In the genomic region with DNA sequence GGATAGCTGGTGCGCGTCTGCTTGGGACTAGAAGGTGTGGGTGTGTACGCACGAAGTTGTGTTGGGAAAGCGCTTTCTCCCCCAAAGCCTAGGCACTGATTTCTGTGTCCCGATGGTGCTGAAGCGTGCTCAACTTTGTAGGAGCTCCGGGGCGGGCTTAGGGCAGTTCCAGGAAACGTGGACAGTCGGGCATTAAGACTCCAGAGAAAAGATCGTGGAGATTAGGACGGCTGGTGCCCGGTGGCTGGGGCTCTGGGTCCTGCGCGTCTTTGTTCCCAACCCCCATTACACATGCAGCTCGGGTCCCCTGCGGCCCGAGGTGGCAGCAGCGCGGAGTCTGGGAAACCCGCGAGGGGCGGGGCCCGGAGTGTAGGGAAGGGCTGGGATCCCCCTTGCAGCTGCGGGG, we compare ENCODE assay signal across 8 mouse cellular contexts. TPM values are rescaled to one million over a fixed set of nuclear protein-coding genes. Genes with fewer than 3 reads are reported as not detected.
DNase-seq lines count a peak whose midpoint lies in the region; ATAC-seq and TF ChIP-seq lines count a peak whose summit lies in the region.

No protein-coding gene starts in this region.

- TF ChIP-seq POLR2A in brain, embryonic 14.5 days (IDR thresholded peaks at IDR 0.05; ENCODE audit: borderline replicate concordance, extremely low read depth, insufficient read depth, insufficient read length, poor library complexity, severe bottlenecking), result peak; percentile 50; the same call in 1 of the 2 replicates

- peaks cover 13% of the 10 kb centered on the region; the same call in 1 of the 2 replicates for H3K4me1 ChIP-seq in forebrain, postnatal 0 days (ENCODE audit: insufficient read depth)
- H3K4me1 ChIP-seq in intestine, embryonic 14.5 days (replicated peaks; ENCODE audit: control insufficient read depth, insufficient read depth, low read length), result peaks cover 8% of the 10 kb centered on the region
- peaks cover 7% of the 10 kb centered on the region for H3K4me1 ChIP-seq in midbrain, postnatal 0 days (ENCODE audit: insufficient read depth, low read length)

- no peaks in the 10 kb centered on the region for H3K9me3 ChIP-seq in forebrain, postnatal 0 days (ENCODE audit: low read length)
- H3K9me3 ChIP-seq in intestine, embryonic 14.5 days (ENCODE audit: control insufficient read depth, low read length), result no peaks in the 10 kb centered on the region
- H3K9me3 ChIP-seq in midbrain, postnatal 0 days (ENCODE audit: low read length), result no peaks in the 10 kb centered on the region

- H3K27me3 ChIP-seq in forebrain, postnatal 0 days (ENCODE audit: insufficient read depth, low read length), result no peaks in the 10 kb centered on the region
- no peaks in the 10 kb centered on the region for H3K27me3 ChIP-seq in intestine, embryonic 14.5 days (replicated peaks; ENCODE audit: control insufficient read depth, insufficient read depth, low read length)
- no peaks in the 10 kb centered on the region for H3K27me3 ChIP-seq in midbrain, postnatal 0 days (ENCODE audit: insufficient read depth, low read length)

- H3K27ac ChIP-seq in forebrain, postnatal 0 days (ENCODE audit: low read depth, low read length), result peak overlapping the region; percentile 98
- peak overlapping the region; percentile 97 for H3K27ac ChIP-seq in intestine, embryonic 14.5 days (ENCODE audit: low read depth)
- H3K27ac ChIP-seq in midbrain, postnatal 0 days (ENCODE audit: low read depth, low read length), result peak overlapping the region; percentile 97

- peak; percentile 58 for ATAC-seq in forebrain, postnatal 0 days
- ATAC-seq in intestine, embryonic 14.5 days (replicated peaks; ENCODE audit: low FRiP score, low TSS enrichment, low read depth), result no peak; the same call in 1 of the 2 replicates
- 0 out of 2 replicates have a peak, but pooled peaks have one; percentile 14 for ATAC-seq in midbrain, postnatal 0 days (ENCODE audit: low FRiP score)

- H3K36me3 ChIP-seq in forebrain, postnatal 0 days (ENCODE audit: insufficient read depth), result no peaks in the 10 kb centered on the region
- H3K36me3 ChIP-seq in intestine, embryonic 14.5 days (ENCODE audit: control insufficient read depth, insufficient read depth, low read length), result no peaks in the 10 kb centered on the region
- no peaks in the 10 kb centered on the region for H3K36me3 ChIP-seq in midbrain, postnatal 0 days (ENCODE audit: insufficient read depth, low read length)

- H3K4me2 ChIP-seq in forebrain, postnatal 0 days (ENCODE audit: low read depth), result peak overlapping the region; percentile 88
- H3K4me2 ChIP-seq in intestine, embryonic 14.5 days (ENCODE audit: low read length), result peak overlapping the region; percentile 92
- H3K4me2 ChIP-seq in midbrain, postnatal 0 days (ENCODE audit: low read depth, low read length, poor library complexity, severe bottlenecking), result peak overlapping the region; percentile 94

- TF ChIP-seq CTCF in brain, embryonic 14.5 days (IDR thresholded peaks at IDR 0.05; ENCODE audit: borderline replicate concordance, extremely low read depth, insufficient read depth, insufficient read length), result no peak
- peak; percentile 22; the same call in 1 of the 2 replicates for TF ChIP-seq CTCF in forebrain, postnatal 0 days (IDR thresholded peaks at IDR 0.05; ENCODE audit: low read depth)
- no peak; the same call in 1 of the 2 replicates for TF ChIP-seq CTCF in midbrain, postnatal 0 days (IDR thresholded peaks at IDR 0.05)

- WGBS in forebrain, postnatal 0 days, result under 1% methylated on average over 26 of the region's 26 CpGs
- WGBS in intestine, embryonic 14.5 days, result under 1% methylated on average over 26 of the region's 26 CpGs
- WGBS in midbrain, postnatal 0 days, result 1% methylated on average over 26 of the region's 26 CpGs

- H3K4me3 ChIP-seq in forebrain, postnatal 0 days (ENCODE audit: low read depth, low read length), result peak overlapping the region; percentile 96
- peak overlapping the region; percentile 92 for H3K4me3 ChIP-seq in intestine, embryonic 14.5 days (ENCODE audit: low read depth, low read length)
- H3K4me3 ChIP-seq in midbrain, postnatal 0 days (ENCODE audit: low read depth, low read length), result peak overlapping the region; percentile 98

- peak; percentile 96 for DNase-seq in heart, adult 11 months
- DNase-seq in heart, postnatal 25 days (ENCODE audit: low spot score), result no peak
- DNase-seq in brain, embryonic 14.5 days (ENCODE audit: low read depth), result peak; percentile 85
- DNase-seq in forebrain, postnatal 0 days, result peak; percentile 76
- DNase-seq in intestine, embryonic 14.5 days (ENCODE audit: low spot score), result no peak
- DNase-seq in liver, result peak; percentile 36
- peak; percentile 71 for DNase-seq in midbrain, postnatal 0 days (ENCODE audit: low spot score)
- peak; percentile 28 for DNase-seq in thymus, postnatal 25 days

- intact Hi-C loops in heart, postnatal 25 days (cut with DNase I), result loop anchor here (2.0 to 5.0 kb wide), 2 partner anchors 26 to 311 kb away; a partner anchor contains a TSS

- H3K9ac ChIP-seq in forebrain, postnatal 0 days, result peak overlapping the region; percentile 100
- H3K9ac ChIP-seq in intestine, embryonic 14.5 days (ENCODE audit: low read length), result peak overlapping the region; percentile 96
- peak overlapping the region; percentile 99 for H3K9ac ChIP-seq in midbrain, postnatal 0 days (replicated peaks; ENCODE audit: low read length, poor library complexity, severe bottlenecking)

RNA-seq across cellular contexts. Expression of a gene that starts 1.3 kb away (rescaled TPM):
- 1 to 10 TPM; 5.8 to 6.5 TPM for total RNA-seq in heart, postnatal 25 days (2021)
- 22.1 and 32.1 TPM in 2 replicates for polyA plus RNA-seq in brain, embryonic 14.5 days (2012; rRNA removed)
- total RNA-seq in forebrain, postnatal 0 days (2014; rRNA removed), result 13.4 and 26.7 TPM in 2 replicates
- polyA plus RNA-seq in forebrain, postnatal 0 days (2015; fragmentation: Nextera tagmentation; extraction: Ambion mirVana), result 9.7 and 23.2 TPM in 2 replicates
- 28.6 and 31.1 TPM in 2 replicates for polyA plus RNA-seq in intestine, embryonic 14.5 days (2014; fragmentation: Nextera tagmentation; extraction: Ambion mirVana)
- 35.6 and 39.7 TPM in 2 replicates for total RNA-seq in midbrain, postnatal 0 days (2014; rRNA removed)
- 29.5 and 32.1 TPM in 2 replicates for polyA plus RNA-seq in midbrain, postnatal 0 days (2015; fragmentation: Nextera tagmentation; extraction: Ambion mirVana)

RNA-seq across cellular contexts. Expression of a gene that starts 37.9 kb away (rescaled TPM):
- under 1 TPM in 1 of 2 experiments, not detected in 1; 0.17 TPM for total RNA-seq in heart, postnatal 25 days (2021)
- 0.04 and 0.05 TPM in 2 replicates for polyA plus RNA-seq in brain, embryonic 14.5 days (2012; rRNA removed)
- total RNA-seq in forebrain, postnatal 0 days (2014; rRNA removed), result 0.08 TPM in 1 of 2 replicates, not detected in the other
- polyA plus RNA-seq in forebrain, postnatal 0 days (2015; fragmentation: Nextera tagmentation; extraction: Ambion mirVana), result not detected in 2 replicates
- polyA plus RNA-seq in intestine, embryonic 14.5 days (2014; fragmentation: Nextera tagmentation; extraction: Ambion mirVana), result 0.11 and 0.16 TPM in 2 replicates
- total RNA-seq in midbrain, postnatal 0 days (2014; rRNA removed), result not detected in 2 replicates
- 0.15 TPM in 1 of 2 replicates, not detected in the other for polyA plus RNA-seq in midbrain, postnatal 0 days (2015; fragmentation: Nextera tagmentation; extraction: Ambion mirVana)

RNA-seq across cellular contexts. Expression of a gene that starts 41.5 kb away (rescaled TPM):
- 1 to 10 TPM; 2.4 to 2.5 TPM for total RNA-seq in heart, postnatal 25 days (2021)
- 21.4 and 25.7 TPM in 2 replicates for polyA plus RNA-seq in brain, embryonic 14.5 days (2012; rRNA removed)
- total RNA-seq in forebrain, postnatal 0 days (2014; rRNA removed), result 26.6 and 26.9 TPM in 2 replicates
- 28.6 and 39.7 TPM in 2 replicates for polyA plus RNA-seq in forebrain, postnatal 0 days (2015; fragmentation: Nextera tagmentation; extraction: Ambion mirVana)
- 23.2 and 27.2 TPM in 2 replicates for polyA plus RNA-seq in intestine, embryonic 14.5 days (2014; fragmentation: Nextera tagmentation; extraction: Ambion mirVana)
- 26.0 and 29.2 TPM in 2 replicates for total RNA-seq in midbrain, postnatal 0 days (2014; rRNA removed)
- 36.8 and 38.0 TPM in 2 replicates for polyA plus RNA-seq in midbrain, postnatal 0 days (2015; fragmentation: Nextera tagmentation; extraction: Ambion mirVana)

RNA-seq across cellular contexts. Expression of a gene that starts 46.1 kb away (rescaled TPM):
- total RNA-seq in heart, postnatal 25 days (2021), result under 1 TPM; 0.16 to 0.42 TPM
- polyA plus RNA-seq in brain, embryonic 14.5 days (2012; rRNA removed), result 5.2 and 6.3 TPM in 2 replicates
- 5.0 and 9.0 TPM in 2 replicates for total RNA-seq in forebrain, postnatal 0 days (2014; rRNA removed)
- 2.6 and 3.7 TPM in 2 replicates for polyA plus RNA-seq in forebrain, postnatal 0 days (2015; fragmentation: Nextera tagmentation; extraction: Ambion mirVana)
- polyA plus RNA-seq in intestine, embryonic 14.5 days (2014; fragmentation: Nextera tagmentation; extraction: Ambion mirVana), result 11.2 and 12.5 TPM in 2 replicates
- total RNA-seq in midbrain, postnatal 0 days (2014; rRNA removed), result 2.6 and 3.2 TPM in 2 replicates
- 3.9 and 4.3 TPM in 2 replicates for polyA plus RNA-seq in midbrain, postnatal 0 days (2015; fragmentation: Nextera tagmentation; extraction: Ambion mirVana)

Comparison
In these comparisons a context has a peak if more than half of its experiments do, and no peak if none do; other contexts are left out.
1. DNase-seq: peak in heart, adult 11 months (single experiment), brain, embryonic 14.5 days (single experiment), forebrain, postnatal 0 days (single experiment), liver (single experiment), midbrain, postnatal 0 days (single experiment) and thymus, postnatal 25 days (single experiment); none in heart, postnatal 25 days (single experiment) and intestine, embryonic 14.5 days (single experiment).
2. Peak in every context shown above with its lines, with median percentiles within 50 percentile points of each other: H3K27ac ChIP-seq, H3K4me2 ChIP-seq, H3K4me3 ChIP-seq and H3K9ac ChIP-seq.